Mouse (Mus musculus) T-helper 2 cell (primary cell): ENCODE measurements around the gene Nf1.

Experiments
- in situ Hi-C: fragments of 300-600 bp; cut with MboI, MseI; formaldehyde crosslinking; loops from one replicate; pipeline ENCODE4 v1.15.1; 2025; ENCODE audit warnings: high pct_unique_total_duplicates

Nf1 gene

DNA sequence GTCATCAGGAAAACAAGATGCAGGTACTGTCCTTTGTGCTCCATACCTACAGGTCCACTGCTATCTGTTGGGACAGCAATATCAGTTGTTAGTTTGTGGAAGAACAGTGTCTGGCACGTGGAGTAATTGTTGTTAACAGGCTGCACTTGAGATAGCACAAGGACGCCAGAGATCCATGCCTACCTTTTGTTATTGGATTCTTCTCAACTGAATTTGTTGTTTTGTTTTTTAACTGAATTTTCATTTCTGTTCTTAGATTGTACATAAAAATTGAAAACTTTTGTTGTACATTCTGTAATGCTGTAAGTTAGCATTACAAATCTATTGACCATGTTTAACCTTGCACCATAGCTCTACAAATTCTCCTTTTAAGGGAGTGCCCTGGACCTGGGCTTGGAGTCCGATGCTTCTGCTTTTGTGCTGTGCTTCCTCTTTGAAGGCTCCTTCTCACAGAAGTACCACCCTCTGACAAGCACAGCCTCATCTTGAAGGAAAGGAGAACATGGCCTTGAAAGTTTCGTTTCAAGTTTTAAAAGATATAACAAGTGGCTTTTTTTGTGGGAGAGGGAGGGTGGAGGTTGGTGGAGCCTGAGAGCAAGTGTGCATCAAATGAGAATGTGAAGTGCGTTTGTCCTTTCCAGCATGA is 188.4 kb downstream of the Nf1 start:
- in situ Hi-C loops, result no loop called here

DNA sequence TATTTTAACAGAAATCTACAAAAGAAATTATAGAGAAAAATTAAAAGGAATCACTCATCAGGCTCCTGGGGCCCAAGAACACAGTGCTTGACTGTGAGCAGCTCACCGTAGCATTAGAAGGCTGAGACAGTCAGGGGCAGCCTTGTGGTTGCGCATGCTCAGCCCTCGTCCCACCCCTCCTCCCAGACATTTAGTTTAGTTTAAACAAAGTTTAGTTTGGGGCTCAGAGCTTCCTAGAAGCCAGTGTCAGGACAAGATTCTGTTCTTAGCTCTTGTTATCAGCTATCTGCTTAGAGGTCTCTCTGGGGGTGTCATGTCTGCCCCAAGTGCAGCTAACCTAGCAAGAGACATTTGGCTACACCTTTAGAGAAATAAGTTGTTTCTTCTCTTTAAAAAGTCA is 189.1 kb downstream of the Nf1 start:
- in situ Hi-C loops, result no loop called here

GRCm38 (mm10) chr11:79529226-79529625 is 189.7 kb downstream of the Nf1 start:
- in situ Hi-C loops, result no loop called here

DNA sequence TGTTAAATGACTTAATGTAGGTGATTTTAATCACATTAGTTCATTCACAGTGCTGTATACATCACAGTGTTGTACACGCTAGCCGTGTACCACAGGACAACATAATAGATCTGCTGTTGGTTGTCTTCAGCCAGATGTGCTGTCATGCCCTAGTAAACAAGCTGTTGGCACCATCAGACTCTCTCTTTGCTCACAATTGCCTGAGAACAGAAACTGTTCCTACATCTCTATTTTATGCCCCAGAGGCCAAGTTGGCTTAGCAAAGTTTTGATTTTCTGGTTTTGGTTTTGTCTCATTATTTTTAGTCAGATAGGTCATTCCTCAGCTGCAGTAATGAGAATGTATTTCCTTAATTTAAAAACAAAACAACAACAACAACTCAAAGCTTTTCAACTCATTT is 190.2 kb downstream of the Nf1 start:
- in situ Hi-C loops, result no loop called here

GRCm38 (mm10) chr11:79530333-79530761 is 190.9 kb downstream of the Nf1 start, which contains the start of the genes Evi2 and Evi2a:
Gene Evi2, minus strand, starts transcription at chr11:79530589.
Gene Evi2a, minus strand, starts transcription at chr11:79530609.
- in situ Hi-C loops, result no loop called here

DNA sequence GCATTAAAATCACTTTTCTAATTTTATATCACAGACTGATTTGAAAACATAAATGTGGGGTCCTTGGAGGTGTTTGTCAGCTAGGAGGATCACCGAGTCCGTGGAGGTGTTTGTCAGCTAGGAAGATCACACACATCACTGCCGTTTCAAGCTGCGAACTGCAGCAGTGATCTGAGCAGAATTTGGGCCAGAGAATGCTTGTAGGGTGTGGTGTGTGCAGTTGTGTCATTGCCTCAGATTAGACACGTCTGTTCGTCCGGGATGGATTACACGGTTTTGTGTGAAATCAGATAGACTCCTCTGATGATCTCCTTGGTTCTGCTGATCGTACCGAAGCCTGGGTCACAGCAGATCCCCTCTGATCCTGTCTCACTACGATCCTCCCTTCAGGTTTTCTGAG is 191.3 kb downstream of the Nf1 start:
- in situ Hi-C loops, result no loop called here

- in situ Hi-C loops, result no loop called here
Measured at GRCm38 (mm10) chr11:79531485-79531884, 192.0 kb downstream of the Nf1 start.

- in situ Hi-C loops, result no loop called here
Measured at GRCm38 (mm10) chr11:79533311-79533710, 193.8 kb downstream of the Nf1 start.

DNA sequence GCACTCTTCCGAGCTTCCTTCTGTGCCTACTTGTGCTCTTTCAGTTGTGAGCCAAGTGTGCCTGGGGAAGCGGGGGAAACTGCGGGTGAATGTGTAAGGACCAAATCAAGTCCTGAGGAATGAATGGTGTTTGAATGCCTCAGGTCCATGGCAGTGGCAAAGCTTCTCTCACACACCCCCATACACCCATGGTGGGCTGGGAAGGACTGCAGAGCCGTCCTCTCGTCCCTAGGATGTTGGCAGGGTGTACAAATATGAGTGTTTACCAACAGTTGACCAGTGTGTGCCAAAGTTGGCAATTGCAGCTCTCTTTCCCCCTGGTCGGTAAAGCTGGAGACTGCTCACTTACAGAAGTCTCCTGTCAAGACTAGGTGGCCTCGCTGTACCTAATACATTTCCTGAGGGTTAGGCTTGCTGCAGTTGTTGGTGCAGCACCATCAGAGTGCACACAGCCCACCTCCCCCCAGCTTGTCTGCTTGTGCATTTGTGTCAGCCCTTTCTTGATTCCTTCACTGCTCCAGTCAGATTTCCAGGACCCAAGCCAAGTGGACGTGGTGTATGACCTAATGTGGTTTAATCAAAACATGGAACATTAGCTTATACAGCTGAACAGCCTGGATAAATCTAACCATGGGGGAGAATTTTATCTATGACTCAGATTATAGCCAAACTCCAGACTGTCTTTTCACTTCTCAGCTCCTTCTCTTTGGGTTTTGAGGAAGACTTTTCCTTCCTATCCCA is 194.6 kb downstream of the Nf1 start:
- in situ Hi-C loops, result no loop called here

DNA sequence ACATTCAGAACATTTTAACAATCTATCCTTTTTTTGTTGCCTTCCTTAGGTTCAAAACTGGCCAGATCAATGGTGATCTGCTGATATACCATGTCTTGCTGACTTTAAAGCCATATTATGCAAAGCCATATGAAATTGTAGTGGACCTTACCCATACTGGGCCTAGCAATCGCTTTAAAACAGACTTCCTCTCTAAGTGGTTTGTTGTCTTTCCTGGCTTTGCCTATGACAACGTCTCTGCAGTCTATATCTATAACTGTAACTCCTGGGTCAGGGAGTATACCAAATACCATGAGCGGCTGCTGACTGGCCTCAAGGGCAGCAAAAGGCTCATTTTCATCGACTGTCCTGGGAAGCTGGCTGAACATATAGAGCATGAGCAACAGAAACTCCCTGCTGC is 196.1 kb downstream of the Nf1 start:
- in situ Hi-C loops, result no loop called here

- in situ Hi-C loops, result no loop called here
Measured at GRCm38 (mm10) chr11:79536293-79536692, 196.8 kb downstream of the Nf1 start.

GRCm38 (mm10) chr11:79552622-79553021 is 213.1 kb downstream of the Nf1 start:
- in situ Hi-C loops, result no loop called here

DNA sequence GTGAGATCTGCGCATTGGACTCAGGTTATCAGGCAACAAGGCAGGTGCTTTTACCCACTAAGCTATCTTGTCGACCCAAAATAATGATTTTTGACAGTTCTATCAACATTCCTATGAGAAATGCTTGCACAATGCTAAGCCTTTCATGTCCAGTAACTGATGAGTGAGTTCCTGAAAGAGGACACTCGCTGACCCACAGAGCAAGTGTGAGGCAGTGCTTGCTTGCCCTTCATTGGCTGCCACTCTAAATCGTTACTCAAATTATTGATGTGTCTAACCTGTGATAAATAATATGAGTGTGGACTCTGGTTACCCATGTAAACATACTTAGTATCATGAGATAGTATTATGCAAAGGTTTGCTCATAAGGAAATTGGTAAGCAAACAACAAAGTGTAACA is 221.0 kb downstream of the Nf1 start:
- in situ Hi-C loops, result no loop called here

DNA sequence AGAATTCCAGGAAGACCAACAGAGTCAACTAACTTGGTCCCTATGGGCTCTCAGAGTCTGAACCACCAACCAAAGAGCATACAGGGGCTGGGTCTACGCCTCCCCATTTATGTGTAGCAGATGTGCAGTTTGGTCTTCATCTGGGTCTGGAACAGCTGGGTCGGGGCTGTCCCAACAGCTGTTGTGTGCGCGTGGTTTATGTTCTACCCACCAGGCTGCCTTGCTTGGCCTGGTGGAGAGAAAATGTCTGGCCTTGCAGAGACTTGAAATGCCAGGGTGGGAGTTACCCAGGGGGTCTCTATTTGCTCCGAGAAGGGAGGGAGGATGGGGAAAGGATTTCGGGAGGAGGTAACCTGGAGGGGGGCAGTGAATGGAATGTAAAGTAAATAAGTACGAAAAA is 224.0 kb downstream of the Nf1 start:
- in situ Hi-C loops, result no loop called here

DNA sequence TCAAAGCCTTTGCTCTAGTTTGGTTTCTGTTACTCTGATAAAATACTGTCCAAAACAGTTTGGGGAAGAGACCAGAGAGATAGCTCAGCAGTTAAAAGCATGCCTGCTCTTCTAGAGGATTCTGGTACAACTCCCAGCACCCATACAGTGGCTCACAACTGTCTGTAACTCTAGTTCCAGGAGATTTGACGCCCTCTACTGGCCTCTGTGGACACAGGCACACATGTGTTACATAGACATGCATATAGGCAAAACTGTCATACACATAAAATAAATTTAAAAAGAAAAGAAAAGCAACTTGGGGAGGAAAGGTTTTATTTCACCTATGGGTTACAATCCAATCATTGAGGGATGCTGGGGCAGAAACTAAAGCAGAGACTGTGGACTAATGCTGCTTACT is 227.5 kb downstream of the Nf1 start:
- in situ Hi-C loops, result no loop called here

DNA sequence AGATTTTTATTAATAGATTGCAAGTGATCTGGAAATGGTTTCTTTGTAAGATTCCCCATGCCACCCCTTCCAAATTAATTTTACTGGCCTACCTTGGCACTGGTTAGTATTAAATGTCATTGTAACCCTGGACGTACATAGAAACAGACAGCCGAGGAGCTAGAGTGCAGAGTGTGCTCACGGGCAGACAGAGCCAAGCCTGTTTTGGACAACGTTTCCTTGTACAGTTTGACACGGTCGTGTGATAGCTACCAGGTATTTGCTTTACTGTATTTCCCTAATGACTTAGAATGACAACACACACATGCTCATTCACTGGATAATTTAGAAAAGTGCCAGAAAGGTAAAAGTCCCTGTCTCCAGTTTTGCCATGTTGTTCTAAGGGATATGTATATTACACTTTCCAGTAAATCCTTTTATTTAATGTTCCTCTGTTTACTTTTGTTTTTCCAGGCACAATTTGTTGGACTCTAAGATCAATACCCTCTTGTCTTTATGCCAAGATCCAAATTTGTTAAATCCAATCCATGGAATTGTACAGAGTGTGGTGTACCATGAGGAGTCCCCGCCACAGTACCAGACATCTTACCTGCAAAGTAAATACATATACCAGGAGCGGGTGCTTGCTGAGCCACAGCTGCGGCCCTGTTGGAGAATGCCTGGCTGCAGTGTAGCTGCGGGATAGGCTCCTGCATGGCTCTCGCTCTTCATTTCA is 228.9 kb downstream of the Nf1 start:
- in situ Hi-C loops, result no loop called here

GRCm38 (mm10) chr11:79570319-79570718 is 230.8 kb downstream of the Nf1 start:
- in situ Hi-C loops, result loop anchor here (10.0 kb wide), 1 partner anchor 76 kb away; no protein-coding TSS in a partner anchor

- in situ Hi-C loops, result loop anchor here (10.0 kb wide), 1 partner anchor 79 kb away; no protein-coding TSS in a partner anchor
Measured at GRCm38 (mm10) chr11:79573836-79574235, 234.3 kb downstream of the Nf1 start.

GRCm38 (mm10) chr11:79575383-79576073 is 236.0 kb downstream of the Nf1 start:
- in situ Hi-C loops, result loop anchor here (10.0 kb wide), 1 partner anchor 81 kb away; no protein-coding TSS in a partner anchor

DNA sequence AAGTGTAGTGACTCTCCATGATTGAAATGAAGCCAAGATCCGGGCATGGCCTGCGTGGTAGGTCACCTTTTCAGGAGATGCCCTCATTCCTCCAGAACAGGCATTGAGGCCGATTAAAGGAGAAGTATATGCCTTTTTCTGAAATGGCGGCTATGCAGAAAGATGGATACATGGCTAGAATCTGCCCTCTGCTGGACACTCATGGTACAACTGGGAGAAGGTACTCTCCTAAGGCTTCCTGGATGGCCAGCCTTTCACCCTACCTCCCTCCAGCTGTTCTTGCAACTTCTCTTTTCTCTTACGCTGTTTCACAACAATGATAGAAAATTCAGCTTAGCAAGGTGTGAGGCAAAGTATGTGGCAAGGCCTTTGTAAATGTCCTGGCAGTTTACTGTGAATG is 238.2 kb downstream of the Nf1 start:
- in situ Hi-C loops, result loop anchor here (10.0 kb wide), 1 partner anchor 83 kb away; no protein-coding TSS in a partner anchor

DNA sequence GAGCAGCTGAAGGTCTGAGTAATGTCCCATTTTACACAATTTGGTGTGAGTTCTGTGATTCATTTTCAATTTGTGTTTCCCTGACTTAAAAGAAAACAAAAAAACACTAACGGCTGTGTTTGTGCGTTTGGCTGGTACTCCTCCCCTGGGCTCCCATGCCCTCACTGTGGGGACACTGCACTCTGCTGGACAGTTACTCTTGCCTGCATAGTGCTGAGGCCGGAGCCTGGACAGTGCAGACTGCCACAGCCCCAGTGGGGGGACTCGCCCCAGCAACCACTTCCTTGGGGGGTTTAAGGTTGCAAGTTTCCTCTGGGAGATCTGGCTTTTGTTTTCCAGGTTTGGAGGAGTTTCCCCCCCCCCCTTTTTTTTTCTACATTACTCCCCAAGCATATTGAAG is 241.2 kb downstream of the Nf1 start:
- in situ Hi-C loops, result loop anchor here (10.0 kb wide), 1 partner anchor 334 kb away; no protein-coding TSS in a partner anchor

DNA sequence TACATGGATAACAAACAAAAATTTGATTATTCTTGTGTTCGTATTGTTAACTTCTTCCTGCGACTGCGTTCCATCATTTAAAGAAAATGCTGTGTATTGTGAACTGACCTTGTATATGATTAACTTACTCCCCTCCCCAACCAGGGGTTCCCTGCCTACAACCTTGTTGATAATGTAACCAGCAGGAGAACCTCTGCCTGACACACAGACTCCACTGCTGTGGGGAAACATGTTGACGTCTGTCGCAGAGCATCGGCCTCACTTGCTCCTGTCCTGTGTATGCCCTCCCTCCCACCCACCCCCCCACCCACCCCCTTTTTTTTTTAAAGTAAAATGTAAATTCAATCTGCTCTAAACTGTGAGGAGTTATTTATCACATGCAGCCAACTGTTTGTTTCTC is 241.8 kb downstream of the Nf1 start:
- in situ Hi-C loops, result loop anchor here (10.0 kb wide), 1 partner anchor 334 kb away; no protein-coding TSS in a partner anchor
